Mouse (Mus musculus) thymus, postnatal 25 days (tissue): ENCODE data around the gene Rbck1.
A peak's percentile ranks its signal among the peaks of the same experiment; 100 is the strongest.

ENCODE experiments used
- DNase-seq: peaks from one replicate; pipeline ENCODE4 v3.0.0; 2022

Gene Rbck1

GRCm38 (mm10) chr2:152332101-152332825 is at the start of gene Rbck1:
Gene Rbck1 (minus strand): TSS chr2:152332653.
- peak; percentile 87 for DNase-seq

GRCm38 (mm10) chr2:152376345-152376741 is 43.9 kb upstream of the Rbck1 start, which contains the start of gene Nrsn2:
Gene Nrsn2 (minus strand): TSS chr2:152376638.
- no peak for DNase-seq

- DNase-seq: no peak
Measured at GRCm38 (mm10) chr2:152375652-152376344, 43.3 kb upstream of the Rbck1 start.

GRCm38 (mm10) chr2:152373547-152373946 is 41.1 kb upstream of the Rbck1 start:
- DNase-seq: no peak

GRCm38 (mm10) chr2:152372661-152373060 is 40.2 kb upstream of the Rbck1 start:
- DNase-seq: no peak

GRCm38 (mm10) chr2:152372104-152372503 is 39.7 kb upstream of the Rbck1 start:
- DNase-seq: peak; percentile 64

- peak; percentile 69 for DNase-seq
Measured at GRCm38 (mm10) chr2:152368532-152369140, 36.2 kb upstream of the Rbck1 start.

- DNase-seq: no peak
Measured at GRCm38 (mm10) chr2:152367917-152368316, 35.5 kb upstream of the Rbck1 start.

GRCm38 (mm10) chr2:152363245-152364147 is 31.0 kb upstream of the Rbck1 start:
- DNase-seq: peak; percentile 68

GRCm38 (mm10) chr2:152361193-152361592 is 28.7 kb upstream of the Rbck1 start:
- no peak for DNase-seq

- DNase-seq: peak; percentile 39
Measured at GRCm38 (mm10) chr2:152360271-152360775, 27.9 kb upstream of the Rbck1 start.

- DNase-seq: no peak
Measured at GRCm38 (mm10) chr2:152359616-152360015, 27.2 kb upstream of the Rbck1 start.

- peak; percentile 32 for DNase-seq
Measured at GRCm38 (mm10) chr2:152358977-152359376, 26.5 kb upstream of the Rbck1 start.

- DNase-seq: no peak
Measured at GRCm38 (mm10) chr2:152357254-152357653, 24.8 kb upstream of the Rbck1 start.

- DNase-seq: no peak
Measured at GRCm38 (mm10) chr2:152349842-152350540, 17.5 kb upstream of the Rbck1 start.

- no peak for DNase-seq
Measured at GRCm38 (mm10) chr2:152349205-152349604, 16.8 kb upstream of the Rbck1 start.

- no peak for DNase-seq
Measured at GRCm38 (mm10) chr2:152347722-152348121, 15.3 kb upstream of the Rbck1 start.

GRCm38 (mm10) chr2:152346776-152347465 is 14.5 kb upstream of the Rbck1 start:
- no peak for DNase-seq

- no peak for DNase-seq
Measured at GRCm38 (mm10) chr2:152345393-152345792, 12.9 kb upstream of the Rbck1 start.

GRCm38 (mm10) chr2:152344909-152345308 is 12.5 kb upstream of the Rbck1 start:
- DNase-seq: no peak

- peak; percentile 26 for DNase-seq
Measured at GRCm38 (mm10) chr2:152344361-152344760, 11.9 kb upstream of the Rbck1 start.
